Mouse (Mus musculus) left cerebral cortex, adult 11 months (tissue): Measurements from ENCODE around the gene Unc119b.
"Not testable (repeated sequence)": the region's sequence is repeated elsewhere in the genome, so short reads cannot be mapped to it uniquely, and the experiment has no call there.

Experiments used
- DNase-seq: peaks from one replicate; pipeline ENCODE4 v3.0.0; 2022; ENCODE audit warnings: low spot score

The Unc119b gene

GRCm38 (mm10) chr5:115156933-115157589 lies 22.3 kb upstream of the Unc119b start:
- DNase-seq: no peak

DNA sequence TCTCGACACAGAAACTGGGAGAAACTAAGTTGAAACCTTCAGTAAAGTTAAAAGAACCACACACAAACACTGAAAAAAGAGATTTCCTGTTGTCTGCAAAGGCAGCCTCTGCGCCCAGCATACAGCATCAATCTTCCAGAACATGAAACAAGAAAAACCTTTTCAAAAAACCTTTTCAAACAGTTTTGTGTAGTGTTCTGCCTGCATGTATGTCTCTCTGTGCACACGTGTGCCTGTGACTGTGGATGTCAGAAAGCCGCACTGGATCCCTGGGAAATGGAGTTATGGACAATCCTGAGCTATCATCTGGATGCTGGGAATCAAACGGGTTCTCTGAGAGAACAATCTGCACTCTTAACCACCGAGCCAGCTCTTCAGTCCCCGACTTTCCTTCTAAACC lies 21.6 kb upstream of the Unc119b start:
- DNase-seq: no peak

DNA sequence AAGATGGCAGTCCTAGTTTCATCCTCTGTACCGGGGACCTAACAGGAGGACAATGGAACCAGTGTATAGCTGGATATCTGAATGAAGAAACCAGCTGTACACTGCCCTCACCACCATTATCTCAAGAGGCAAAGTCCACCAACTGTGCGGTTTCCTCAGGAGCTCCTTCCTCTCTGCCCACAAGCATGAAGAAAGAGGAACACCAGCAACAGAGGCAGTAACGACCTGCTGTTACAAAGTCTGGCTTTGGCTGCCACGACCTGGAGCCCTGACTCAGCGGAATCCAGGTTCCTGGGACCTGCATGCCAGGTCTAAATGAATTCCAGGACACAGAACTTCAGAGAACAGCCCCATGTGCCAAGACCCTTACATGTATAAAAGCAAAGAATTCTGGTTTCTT lies 21.1 kb upstream of the Unc119b start:
- no peak for DNase-seq

DNA sequence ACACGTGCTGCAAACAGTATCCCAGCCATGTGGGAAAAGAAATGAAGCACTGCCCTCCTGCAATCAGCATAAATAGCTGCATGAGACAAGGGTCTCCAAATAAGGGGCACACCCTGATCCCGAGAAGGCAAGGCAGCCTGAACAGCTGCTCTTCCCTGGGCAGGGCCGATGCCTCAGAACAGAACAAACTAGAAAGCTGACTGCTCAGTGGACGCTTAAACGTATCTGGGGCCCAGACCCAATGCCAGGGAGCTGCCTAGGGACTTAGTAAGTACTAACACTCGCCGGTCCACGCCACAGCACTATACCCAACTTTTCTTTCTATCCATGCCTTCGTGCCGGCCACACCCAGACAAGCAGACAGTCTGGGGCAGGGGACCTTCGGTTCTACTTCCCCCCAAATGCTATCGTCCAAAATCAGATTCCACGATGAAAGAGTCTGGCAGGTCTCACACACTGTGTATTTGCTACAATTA lies 20.4 kb upstream of the Unc119b start:
- DNase-seq: no peak

- no peak for DNase-seq
Observed at GRCm38 (mm10) chr5:115152132-115152956, 17.6 kb upstream of the Unc119b start.

- DNase-seq: no peak
Observed at GRCm38 (mm10) chr5:115151457-115151856, 16.7 kb upstream of the Unc119b start.

GRCm38 (mm10) chr5:115150991-115151390 lies 16.2 kb upstream of the Unc119b start:
- no peak for DNase-seq

DNA sequence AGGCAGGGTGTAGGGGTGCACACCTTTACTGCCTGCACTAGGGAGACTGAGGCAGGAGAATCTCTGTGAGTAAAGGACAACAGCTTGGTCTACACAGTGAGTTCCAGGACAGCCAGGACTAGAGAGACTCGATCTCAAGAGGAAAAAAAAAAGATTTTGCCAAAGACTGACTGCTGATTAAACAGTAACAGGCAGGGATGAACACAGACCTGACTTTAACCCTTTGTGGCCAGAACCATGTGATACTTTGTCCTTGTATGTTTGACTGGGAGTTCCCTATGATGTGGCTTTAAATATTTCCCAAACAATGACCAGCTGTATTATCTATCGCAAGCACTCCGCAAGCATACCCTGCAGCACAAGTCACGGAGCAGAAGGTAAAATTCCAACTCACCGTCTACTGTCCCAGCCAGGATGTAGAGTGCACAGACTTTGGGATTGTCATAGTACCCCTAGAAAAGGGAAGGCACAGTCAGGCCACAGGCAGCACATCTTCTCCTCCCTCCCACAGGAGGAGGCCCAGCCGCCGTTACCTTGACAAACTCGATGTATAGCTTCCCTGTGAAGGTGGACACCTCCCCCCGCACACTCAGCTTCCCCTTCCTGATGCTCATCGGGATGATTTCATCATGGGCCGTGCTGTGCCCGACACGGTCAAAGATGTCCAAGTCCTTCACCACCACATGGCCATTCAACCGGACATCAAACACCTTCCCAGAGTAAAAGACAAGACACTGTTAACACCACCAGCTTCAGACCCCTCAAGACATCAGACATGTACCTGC lies 15.1 kb upstream of the Unc119b start:
- DNase-seq: no peak

DNA sequence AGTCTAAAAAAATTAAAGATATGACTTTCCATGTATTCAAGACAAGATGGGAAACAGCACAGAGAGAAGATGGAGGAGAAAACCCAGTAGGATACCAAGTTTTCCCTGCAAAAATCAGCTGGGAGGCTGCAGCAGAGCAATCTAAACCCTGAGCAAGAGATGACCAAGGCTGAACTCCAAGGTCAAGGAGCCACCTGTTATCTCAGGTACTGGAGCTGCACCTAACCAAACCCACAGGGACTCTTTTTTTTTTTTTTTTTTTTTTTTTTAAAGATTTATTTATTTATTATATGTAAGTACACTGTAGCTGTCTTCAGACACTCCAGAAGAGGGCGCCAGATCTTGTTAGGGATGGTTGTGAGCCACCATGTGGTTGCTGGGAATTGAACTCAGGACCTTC lies 14.1 kb upstream of the Unc119b start:
- DNase-seq: not testable (repeated sequence)

- no peak for DNase-seq
Observed at GRCm38 (mm10) chr5:115148378-115148777, 13.6 kb upstream of the Unc119b start.

- no peak for DNase-seq
Observed at GRCm38 (mm10) chr5:115147388-115147787, 12.6 kb upstream of the Unc119b start.

DNA sequence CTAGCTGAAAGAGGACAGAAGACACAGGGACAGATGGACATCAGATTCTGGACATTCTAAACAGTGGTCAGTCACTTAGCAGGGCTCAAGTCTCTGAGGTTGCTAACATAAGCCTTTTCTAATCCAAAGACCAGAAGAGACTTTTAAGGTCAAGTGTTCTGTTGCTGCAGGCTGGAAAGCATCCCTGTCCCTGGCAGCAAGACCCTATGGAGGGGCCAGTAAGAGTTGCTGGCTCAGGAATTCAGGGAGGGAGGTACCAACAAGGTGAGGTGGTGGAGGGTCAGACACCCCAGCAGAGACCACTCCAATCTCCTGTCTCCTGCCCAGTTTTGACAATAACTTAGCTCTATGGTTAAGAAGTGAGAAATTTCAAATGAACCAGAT lies 12.0 kb upstream of the Unc119b start:
- no peak for DNase-seq

DNA sequence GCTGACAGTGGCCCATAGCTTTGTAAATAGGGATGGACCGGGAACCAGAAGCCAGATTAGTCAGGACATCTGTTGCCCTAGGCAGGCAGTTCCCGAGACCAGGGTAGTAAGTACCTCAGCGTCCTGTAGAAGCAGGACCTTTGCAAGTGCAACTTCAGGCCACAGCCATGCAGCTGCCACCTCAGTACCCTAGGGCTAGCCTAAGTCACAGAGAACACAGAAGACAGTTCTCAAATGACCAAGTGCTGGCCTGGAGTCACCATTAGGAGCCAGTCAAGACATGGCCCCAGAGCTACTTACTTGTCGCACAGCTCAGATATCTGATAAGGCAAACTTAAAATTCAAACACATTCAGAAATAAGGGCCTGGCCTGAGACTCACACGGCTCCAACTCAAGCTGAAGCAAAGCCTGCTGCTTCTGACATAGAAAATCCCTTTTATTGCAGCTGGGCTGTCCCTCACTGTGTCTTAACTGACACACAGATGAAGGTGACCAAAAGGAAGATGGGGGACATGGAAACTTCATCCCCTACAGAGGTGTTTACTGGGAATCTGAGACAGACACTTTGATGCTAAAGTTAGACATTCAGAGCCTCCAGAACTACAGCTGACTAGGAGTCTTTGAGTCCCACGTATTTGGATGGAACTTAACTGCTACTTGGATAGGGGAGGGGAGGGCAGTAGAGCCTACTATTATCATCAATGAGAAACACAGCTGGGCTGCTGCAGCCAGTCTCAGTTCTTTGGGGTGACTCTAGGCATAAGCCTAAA lies 11.4 kb upstream of the Unc119b start:
- no peak for DNase-seq

DNA sequence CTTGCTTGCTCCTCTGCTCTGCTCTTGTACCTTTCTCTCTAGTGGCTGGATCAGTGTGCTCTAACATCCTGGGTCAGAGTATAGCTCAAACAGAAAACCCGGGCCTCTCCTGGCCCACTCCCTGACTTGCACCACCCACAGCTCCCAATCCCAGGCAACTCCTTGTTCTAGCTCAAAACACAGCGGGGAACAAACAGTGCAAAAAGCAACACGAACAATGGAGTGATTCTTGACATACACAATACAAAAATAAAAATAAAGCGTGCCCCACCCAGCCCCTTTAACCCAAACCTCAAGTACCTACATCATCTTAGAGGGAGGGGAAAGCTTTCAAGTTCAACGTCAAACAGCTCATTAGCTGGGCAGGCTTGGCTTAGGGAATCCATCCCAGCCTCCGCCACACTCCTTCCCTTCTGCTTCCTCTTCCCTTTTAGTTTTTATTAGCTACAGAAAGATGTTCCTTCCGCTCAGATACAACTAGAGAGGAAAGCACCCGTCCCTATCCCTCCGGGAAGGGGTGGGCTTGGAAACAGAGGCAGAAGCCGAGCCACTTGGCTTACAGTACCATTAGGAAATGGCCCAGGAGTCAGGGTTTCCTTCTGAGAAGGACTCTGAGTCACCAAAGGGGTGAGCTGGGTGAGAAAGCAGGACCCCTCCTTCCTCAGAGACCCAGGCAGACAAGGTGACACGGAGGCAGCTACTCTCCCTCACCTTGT lies 10.6 kb upstream of the Unc119b start:
- no peak for DNase-seq

DNA sequence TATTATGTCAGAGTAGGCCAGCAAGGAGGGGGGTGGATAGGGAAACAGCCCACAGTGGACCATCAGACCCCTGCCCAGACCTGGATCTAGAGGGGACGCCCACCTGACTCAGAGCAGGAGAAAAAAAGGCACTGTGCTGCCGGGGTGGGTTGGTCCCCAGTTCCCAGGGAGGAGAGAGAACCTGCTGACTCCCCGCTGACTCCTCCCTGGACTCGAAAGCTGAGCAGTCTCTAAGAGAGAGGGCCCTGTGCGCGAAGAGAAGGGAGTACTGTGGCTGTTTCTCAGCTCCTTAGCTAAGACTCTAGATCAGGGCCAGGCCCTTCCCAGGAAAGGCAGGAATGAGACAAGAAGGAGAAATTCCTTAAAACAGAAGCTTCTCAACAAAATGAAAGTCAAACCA lies 9.7 kb upstream of the Unc119b start:
- DNase-seq: no peak

DNA sequence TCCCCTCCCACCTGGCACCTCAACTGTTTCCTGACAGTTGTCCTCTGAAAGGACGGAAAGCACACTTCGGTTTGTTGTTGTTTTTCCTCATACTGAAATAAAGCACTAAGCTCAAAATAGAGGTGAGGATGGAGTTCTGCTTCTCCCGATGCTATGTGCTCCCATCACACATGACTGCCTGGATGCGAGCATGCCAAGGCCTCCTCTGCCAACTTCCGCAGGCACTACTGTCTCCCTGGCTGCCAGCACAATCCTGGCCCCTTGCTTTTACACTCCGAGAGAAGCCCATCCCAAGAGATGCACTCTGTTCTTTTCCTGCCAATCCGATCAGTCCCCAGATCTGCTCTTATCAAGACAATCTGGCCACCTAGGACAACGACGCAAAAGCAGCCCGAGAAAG lies 8.8 kb upstream of the Unc119b start:
- no peak for DNase-seq

GRCm38 (mm10) chr5:115142166-115142697 lies 7.5 kb upstream of the Unc119b start:
- no peak for DNase-seq

DNA sequence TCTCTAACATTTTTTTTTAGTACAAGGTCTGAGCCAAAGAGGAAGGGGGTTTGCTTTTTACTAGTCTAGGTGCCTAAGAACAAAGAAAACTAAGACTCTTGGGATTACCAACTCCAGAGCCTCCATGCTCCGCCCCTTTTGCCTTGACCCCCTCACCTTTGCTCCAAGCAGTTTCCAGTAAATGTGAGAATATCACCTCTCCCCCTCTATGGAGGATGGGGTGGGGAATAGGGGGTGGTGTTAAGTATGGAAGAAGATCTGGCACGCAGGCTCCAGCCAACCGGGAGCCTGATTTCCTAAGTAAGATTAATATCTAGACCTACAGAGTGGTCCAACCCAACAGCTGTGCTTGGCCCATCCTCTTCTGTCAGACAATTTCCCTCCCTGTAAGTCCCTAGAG lies 6.0 kb upstream of the Unc119b start:
- DNase-seq: no peak

DNA sequence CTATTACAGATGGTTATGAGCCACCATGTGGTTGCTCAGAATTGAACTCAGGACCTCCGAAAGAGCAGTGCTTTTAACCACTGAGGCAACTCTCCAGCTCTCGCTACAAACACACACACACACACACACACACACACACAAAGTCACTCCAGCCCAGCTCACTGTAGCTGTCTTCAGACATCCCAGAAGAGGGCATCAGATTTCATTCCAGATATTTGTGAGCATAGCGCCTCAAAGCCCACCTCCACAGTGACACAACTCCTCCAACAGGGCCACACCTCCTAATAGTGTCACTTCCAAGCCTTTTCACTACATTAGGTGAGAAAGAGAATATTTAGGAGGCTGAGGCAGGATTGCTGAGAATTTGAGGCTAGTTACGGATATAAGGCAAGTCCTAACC lies 4.3 kb upstream of the Unc119b start:
- DNase-seq: no peak

GRCm38 (mm10) chr5:115133358-115134066 lies 1.3 kb downstream of the Unc119b start:
- DNase-seq: no peak
